Mouse (Mus musculus) adrenal gland, adult 18-20 months (tissue): ENCODE data around the gene Dusp3. TPM values are rescaled to one million over a fixed set of nuclear protein-coding genes. Genes with fewer than 3 reads are reported as not detected.
A peak's percentile ranks its signal among the peaks of the same experiment; 100 is the strongest.

ENCODE experiments used
- DNase-seq, 2 experiments: peaks; one replicate each; pipeline ENCODE4 v3.0.0; 2021 to 2022; ENCODE audit warnings: low spot score in 2 of 2
- total RNA-seq, 2 experiments: library from RNA; stranded (reverse); gene quantifications; 1 replicate in 1 of 2; 2 replicates in 1 of 2; pipeline ENCODE4 v1.2.3; 2021

Dusp3 gene
- total RNA-seq, 2 experiments from 2014 or later: 107 to 138 TPM

DNA sequence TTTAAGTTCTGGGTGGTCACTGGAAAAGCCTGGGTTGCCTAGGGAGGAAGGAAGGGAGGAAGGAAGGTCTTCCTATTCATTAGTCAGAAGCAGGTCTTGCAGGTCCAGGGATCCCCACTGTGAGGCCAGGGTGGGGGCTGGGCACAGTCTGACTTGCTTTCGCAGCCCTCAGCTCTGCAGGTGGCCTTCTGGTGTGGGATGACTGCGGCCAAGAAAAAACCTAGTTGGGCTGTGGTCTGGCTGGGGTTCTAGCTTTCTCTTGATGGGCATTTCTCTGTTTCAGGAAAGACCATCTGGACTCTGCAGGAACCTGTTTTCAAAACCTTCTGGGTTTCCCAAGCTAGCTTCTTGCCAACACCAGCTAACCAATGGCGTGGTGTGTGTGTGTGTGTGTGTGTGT lies 43.8 kb downstream of the Dusp3 start:
- DNase-seq: no peak

DNA sequence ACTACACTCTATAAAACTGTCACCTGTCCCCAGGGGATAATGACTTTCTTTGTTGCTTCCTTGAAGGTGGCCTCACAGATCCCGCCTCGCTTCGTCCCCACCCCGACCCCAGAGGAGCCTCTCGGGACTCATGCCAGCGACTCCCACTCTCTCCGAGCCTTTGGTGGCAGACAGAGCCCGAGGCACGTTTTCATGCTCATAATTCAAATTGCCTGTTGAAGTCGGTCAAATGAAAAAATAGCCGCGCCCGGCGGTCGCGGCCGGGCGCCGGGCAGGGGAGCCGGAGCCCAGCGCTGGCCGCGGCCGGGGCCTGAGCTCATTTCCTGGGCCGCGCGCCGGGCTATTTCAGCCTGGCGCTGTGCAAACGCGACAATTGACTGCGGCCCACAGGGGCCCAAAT lies 49.7 kb downstream of the Dusp3 start:
- peak in 1 of 2 experiments; percentile 46 for DNase-seq

DNA sequence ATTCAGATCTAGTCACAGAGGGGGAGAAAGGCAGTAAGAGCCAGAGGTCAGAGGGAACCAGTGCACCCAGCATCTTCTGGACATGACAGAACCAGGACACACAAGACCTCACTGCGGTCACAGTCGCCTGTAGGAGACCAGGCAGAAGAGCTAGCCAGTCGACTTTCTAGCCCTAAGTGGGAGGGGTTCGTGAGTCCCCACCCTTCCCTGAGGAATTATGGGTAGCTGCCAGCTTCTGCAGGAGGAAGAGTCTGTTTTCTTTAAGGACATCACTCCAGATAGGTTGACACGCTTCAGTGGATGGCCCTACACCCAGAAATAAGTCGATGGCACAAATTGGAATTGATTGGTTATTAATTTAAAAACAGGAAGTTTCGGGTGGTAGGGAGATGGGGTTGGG lies 50.4 kb downstream of the Dusp3 start:
- DNase-seq: no peak

DNA sequence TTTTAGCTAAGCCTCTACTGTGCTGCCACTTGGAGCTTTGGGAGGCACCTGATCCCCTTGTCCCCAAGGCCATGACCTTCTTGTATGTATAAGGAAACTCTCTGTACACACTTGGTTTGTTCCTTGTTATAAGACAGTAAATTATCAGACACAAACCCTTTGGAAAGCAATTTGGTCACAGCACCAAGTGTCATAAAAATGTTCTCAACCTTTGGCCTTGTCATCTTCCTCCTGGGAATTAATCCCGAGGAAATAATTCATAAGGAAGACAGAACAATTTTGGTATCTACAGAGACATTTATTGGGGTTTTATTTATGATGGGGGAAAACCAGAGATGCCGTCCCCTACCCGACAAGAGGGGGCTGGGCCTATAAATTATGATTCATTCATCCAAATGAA lies 51.1 kb downstream of the Dusp3 start:
- no peak for DNase-seq

DNA sequence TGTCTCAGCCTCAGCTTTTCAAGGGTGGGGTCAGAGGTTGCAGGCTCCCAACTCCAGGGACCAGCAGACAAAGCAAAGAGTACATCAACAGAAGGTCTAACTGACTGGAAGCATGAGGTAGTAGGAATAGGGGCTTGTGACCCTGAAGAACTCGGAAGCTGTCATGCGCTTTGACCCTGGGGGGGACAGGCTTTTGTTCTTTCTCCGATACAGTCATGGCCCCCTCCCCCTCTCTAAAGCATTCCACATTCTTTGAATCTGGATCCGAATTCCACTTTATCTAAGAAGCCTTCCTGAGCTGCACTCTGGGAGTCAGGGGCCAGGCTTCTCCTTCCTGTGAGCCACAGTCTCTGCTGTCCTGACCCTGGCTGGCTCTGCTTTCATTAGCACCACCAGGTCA lies 54.8 kb downstream of the Dusp3 start:
- no peak for DNase-seq

DNA sequence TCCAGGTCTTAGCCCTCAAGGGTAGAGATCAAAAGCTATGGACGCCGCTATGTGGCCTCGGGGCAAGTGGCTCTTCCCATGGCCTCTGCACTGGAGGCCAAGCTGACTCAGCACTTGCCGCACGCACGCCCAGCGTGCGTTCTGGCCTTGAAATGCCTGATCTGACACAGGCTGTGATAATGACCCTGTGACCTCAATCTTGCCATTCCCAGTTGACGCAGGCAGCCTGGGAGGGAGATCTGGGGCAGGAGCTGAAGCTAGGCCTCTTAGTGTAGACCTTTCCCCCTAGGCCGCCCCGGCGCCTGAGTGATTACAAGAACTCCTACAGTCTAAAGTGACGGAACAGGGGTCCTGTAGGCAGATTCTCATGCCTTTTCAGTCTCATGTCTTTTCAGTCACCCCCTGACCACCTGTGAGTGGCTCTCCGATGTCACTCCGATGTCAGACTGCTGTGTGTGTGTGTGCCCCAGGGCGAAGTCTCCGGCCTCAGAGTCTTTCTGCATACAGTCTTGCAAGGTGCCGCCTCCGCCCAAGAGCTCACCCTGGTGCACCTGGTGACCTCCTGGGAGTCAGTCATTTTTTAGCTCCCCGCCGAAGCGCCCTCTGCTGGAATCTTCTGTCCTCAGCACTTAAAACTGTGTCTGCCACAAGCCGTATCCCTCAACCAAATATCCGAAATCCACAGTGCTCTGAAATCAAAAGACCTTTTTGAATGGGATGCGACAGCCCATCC lies 58.6 kb downstream of the Dusp3 start:
- DNase-seq: peak; percentile 58 to 72

DNA sequence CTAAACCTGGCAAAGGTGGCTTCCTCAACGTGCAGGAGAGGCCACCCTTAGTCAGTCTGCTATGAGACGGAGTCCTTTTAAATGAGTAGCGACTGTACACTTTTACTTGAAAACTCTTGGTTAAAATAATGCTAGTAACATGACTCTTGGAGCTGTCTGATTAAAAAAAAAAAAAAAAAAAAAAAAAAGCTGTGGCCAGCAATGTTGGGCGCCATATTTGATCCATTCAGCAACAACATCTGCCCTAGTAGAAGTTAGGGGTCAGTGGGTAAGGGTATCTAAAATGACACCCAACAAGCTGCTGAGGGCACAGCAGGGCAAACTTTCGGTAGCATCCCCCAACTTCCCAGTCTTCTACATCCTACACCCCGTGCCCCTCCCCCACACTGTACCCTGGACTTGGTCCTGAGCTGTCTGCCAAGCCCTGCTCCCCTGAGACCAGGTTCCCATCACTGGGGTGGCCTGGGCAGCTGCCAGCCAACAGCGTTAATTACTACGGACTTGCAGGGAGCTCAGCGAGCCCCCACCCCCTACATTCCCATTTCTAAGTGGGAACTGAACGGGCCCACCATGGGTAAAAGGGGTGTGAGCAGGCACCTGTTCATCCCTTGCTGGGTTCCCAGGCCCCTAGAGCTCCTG lies 59.7 kb downstream of the Dusp3 start:
- DNase-seq: no peak

DNA sequence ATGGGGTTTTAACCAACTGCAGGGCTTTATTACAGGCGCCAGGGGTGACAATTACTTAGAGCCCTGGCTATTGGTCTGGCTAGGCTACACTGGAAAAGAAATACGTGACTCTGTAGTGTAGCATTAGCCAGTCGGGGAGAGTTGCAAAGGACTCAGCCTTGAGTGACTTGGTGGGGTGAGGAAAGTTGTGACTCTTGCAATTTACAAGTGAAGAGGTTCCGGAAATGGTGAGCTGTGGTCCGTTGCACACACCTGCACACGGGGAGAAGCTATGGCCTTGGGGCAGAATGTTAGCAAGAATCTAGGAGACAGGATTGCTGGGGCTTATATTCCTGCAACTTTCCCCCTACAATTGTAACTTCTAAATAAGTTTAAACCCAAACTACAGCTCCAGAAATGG lies 61.2 kb downstream of the Dusp3 start:
- no peak for DNase-seq

DNA sequence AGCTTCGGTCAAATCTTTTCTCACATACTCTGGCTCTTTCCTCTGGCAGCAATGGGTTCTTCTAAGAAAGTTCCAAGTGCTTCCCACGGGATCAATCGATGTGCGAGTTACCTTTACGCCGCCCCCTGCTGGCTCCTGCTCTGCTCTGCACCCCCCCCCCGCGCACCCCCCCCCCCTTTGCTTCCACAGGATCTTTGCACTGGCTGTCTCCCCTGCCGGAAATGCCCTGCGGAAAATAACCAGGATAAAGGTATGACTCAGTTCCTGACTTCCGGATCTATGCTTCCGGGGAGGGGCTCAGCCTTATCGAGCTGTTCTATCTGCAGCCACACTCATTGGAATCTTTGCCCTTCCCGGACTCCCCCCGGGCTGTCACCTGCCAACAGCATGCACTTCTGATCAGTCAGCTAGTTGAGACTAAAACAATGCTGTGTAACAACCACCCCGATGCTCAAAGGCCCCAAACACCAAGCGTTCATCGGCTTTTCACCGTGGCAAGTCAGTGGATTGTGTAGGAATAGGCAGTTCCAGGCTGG lies 62.3 kb downstream of the Dusp3 start:
- DNase-seq: no peak

DNA sequence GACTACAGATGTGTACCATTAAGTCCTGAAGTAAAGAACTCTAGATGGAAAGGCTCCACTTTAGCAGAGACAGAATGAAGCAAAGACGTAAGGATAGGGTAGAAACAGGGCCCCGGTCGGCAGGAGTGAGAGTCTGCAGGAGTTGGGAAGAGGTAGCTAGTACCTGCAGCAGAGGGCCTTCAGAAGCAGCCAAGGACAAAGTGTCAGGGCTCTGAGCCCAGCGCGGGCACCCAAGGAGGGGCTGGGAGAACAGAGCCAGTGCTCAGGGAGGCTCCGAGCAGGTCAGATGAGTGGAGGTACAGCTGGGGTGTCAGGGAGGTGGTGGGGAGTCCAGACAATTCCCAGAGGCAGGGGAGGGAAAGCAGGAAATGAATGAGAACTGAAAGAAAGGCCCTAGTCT lies 62.8 kb downstream of the Dusp3 start:
- DNase-seq: no peak

DNA sequence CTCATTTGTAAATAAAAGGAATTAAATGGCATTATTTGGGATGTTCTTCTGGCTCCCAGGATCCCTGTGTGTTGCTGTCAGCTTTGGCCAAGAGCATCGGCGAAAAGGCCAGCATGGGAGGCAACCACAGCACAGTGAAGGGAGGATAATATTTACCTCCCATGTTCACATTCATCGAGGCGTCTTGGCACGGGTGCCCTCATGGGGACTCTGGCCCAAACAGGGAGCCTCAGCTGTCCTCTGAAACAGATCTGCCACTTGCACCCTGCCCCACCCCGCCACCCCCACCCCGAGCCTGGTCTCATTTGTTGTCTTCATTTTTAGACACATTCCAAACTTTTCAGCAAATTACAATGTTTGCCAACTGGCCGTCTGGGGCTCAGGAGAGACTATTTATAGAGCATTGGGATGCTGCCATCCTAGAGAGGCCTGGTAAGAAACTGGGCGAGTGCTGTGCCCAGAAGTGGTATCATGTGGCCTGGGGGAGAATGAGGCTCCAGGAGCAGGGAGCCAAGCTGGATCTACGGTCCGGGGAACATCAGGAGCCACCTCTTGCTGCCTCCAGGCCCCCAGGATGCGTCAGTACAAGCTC lies 65.4 kb downstream of the Dusp3 start:
- DNase-seq: no peak

Other genes with a start within 250 kb of the Dusp3 start
- gene Etv4, start 201.6 kb downstream of the Dusp3 start, total RNA-seq: 1 to 10 TPM in 1 of 2 experiments, under 1 TPM in 1; 0.77 to 2.0 TPM
- gene Meox1, start 92.6 kb downstream of the Dusp3 start, total RNA-seq: 1 to 10 TPM; 1.8 to 4.2 TPM
- not detected for gene Sost, start 20.0 kb downstream of the Dusp3 start, total RNA-seq
- gene Cfap97d1, start 2.7 kb downstream of the Dusp3 start, total RNA-seq: not detected
- gene Mpp3, start 41.4 kb upstream of the Dusp3 start, total RNA-seq: 10 to 100 TPM; 10.8 to 20.2 TPM
- gene Cd300lg, start 54.5 kb upstream of the Dusp3 start, total RNA-seq: 10 to 100 TPM; 32.4 to 33.4 TPM
- 10 to 100 TPM in 1 of 2 experiments, 1 to 10 TPM in 1; 8.8 to 13.0 TPM for gene Mpp2, start 101.5 kb upstream of the Dusp3 start, total RNA-seq
- gene Ppy, start 114.3 kb upstream of the Dusp3 start, total RNA-seq: not detected
- not detected for gene Pyy, start 120.8 kb upstream of the Dusp3 start, total RNA-seq
- gene Nags, start 158.5 kb upstream of the Dusp3 start, total RNA-seq: under 1 TPM in 1 of 2 experiments, not detected in 1; 0.77 TPM
- gene Tmem101, start 169.4 kb upstream of the Dusp3 start, total RNA-seq: 10 to 100 TPM; 12.0 to 13.6 TPM
- gene Lsm12, start 198.3 kb upstream of the Dusp3 start, total RNA-seq: 100 to 1,000 TPM in 1 of 2 experiments, 10 to 100 TPM in 1; 83.9 to 102 TPM
- 100 to 1,000 TPM; 121 to 128 TPM for gene G6pc3, start 202.6 kb upstream of the Dusp3 start, total RNA-seq
- 100 to 1,000 TPM in 1 of 2 experiments, 10 to 100 TPM in 1; 79.1 to 115 TPM for gene Hdac5, start 243.2 kb upstream of the Dusp3 start, total RNA-seq